Mouse (Mus musculus) inflammation-experienced regulatory T-cells, adult 6 months (primary cell): ENCODE data around the gene Krt76. TPM values are rescaled to one million over a fixed set of nuclear protein-coding genes. Genes with fewer than 3 reads are reported as not detected.

Experiments used
- ATAC-seq: one replicate; pipeline ENCODE4 v1.8.0; 2017
- polyA plus RNA-seq, 3 experiments: library from polyadenylated mRNA; unstranded; fragments of 100-300 nt; shearing (Covaris generic); gene quantifications; one replicate each; pipeline ENCODE4 v1.2.1; 2017

Krt76 gene
- polyA plus RNA-seq, 3 experiments from 2014 or later: not detected

- no peak for ATAC-seq
These were observed 32.1 kb downstream of the Krt76 start for GRCm38 (mm10) chr15:101860421-101861130.

GRCm38 (mm10) chr15:101859735-101860170 lies 33.0 kb downstream of the Krt76 start:
- ATAC-seq: no peak

- ATAC-seq: no peak
These were observed 33.9 kb downstream of the Krt76 start for GRCm38 (mm10) chr15:101858673-101859425.

GRCm38 (mm10) chr15:101856696-101857095 lies 36.0 kb downstream of the Krt76 start:
- ATAC-seq: no peak

GRCm38 (mm10) chr15:101855732-101856131 lies 37.0 kb downstream of the Krt76 start:
- no peak for ATAC-seq

- ATAC-seq: no peak
These were observed 38.4 kb downstream of the Krt76 start for GRCm38 (mm10) chr15:101854294-101854693.

GRCm38 (mm10) chr15:101852571-101852970 lies 40.1 kb downstream of the Krt76 start:
- ATAC-seq: no peak

- ATAC-seq: no peak
These were observed 42.0 kb downstream of the Krt76 start, which contains the start of gene Krt1 for GRCm38 (mm10) chr15:101850694-101851093. Gene Krt1 (minus strand): TSS chr15:101850794.

GRCm38 (mm10) chr15:101845971-101846403 lies 46.7 kb downstream of the Krt76 start:
- peak; percentile 58 for ATAC-seq

GRCm38 (mm10) chr15:101843192-101843591 lies 49.5 kb downstream of the Krt76 start:
- ATAC-seq: no peak

- ATAC-seq: no peak
These were observed 57.9 kb downstream of the Krt76 start for GRCm38 (mm10) chr15:101834784-101835328.

Other genes with a start within 250 kb of the Krt76 start
- gene Gm5478, start 245.5 kb downstream of the Krt76 start, polyA plus RNA-seq: not detected
- gene Krt6b, start 212.6 kb downstream of the Krt76 start, polyA plus RNA-seq: under 1 TPM in 1 of 3 experiments, not detected in 2; 0.16 TPM
- not detected for gene Krt6a, start 198.6 kb downstream of the Krt76 start, polyA plus RNA-seq
- gene Krt5, start 180.0 kb downstream of the Krt76 start, polyA plus RNA-seq: not detected
- not detected for gene Krt71, start 149.8 kb downstream of the Krt76 start, polyA plus RNA-seq
- gene Krt72, start 106.5 kb downstream of the Krt76 start, polyA plus RNA-seq: not detected
- gene Krt73, start 90.6 kb downstream of the Krt76 start, polyA plus RNA-seq: not detected
- not detected for gene Krt2, start 74.8 kb downstream of the Krt76 start, polyA plus RNA-seq
- not detected for gene Krt1, start 42.1 kb downstream of the Krt76 start, polyA plus RNA-seq
- gene Krt77, start 23.2 kb downstream of the Krt76 start, polyA plus RNA-seq: not detected
- gene Krt4, start 31.8 kb upstream of the Krt76 start, polyA plus RNA-seq: not detected
- gene Krt79, start 47.4 kb upstream of the Krt76 start, polyA plus RNA-seq: not detected
- not detected for gene Krt78, start 61.4 kb upstream of the Krt76 start, polyA plus RNA-seq
- under 1 TPM in 1 of 3 experiments, not detected in 2; 0.23 TPM for gene Krt8, start 111.6 kb upstream of the Krt76 start, polyA plus RNA-seq
- gene Krt18, start 135.3 kb upstream of the Krt76 start, polyA plus RNA-seq: 1 to 10 TPM in 2 of 3 experiments, under 1 TPM in 1; 0.41 to 1.2 (median 1.2) TPM
- 100 to 1,000 TPM in 2 of 3 experiments, 10 to 100 TPM in 1; 90.5 to 131 (median 129) TPM for gene Eif4b, start 180.9 kb upstream of the Krt76 start, polyA plus RNA-seq
- 1 to 10 TPM; 3.3 to 4.2 (median 3.8) TPM for gene Tns2, start 207.5 kb upstream of the Krt76 start, polyA plus RNA-seq
- 10 to 100 TPM; 32.1 to 44.8 (median 33.6) TPM for gene Spryd3, start 243.3 kb upstream of the Krt76 start, polyA plus RNA-seq